Comparison of ENCODE assay signal across 15 mouse cellular contexts in the genomic region with DNA sequence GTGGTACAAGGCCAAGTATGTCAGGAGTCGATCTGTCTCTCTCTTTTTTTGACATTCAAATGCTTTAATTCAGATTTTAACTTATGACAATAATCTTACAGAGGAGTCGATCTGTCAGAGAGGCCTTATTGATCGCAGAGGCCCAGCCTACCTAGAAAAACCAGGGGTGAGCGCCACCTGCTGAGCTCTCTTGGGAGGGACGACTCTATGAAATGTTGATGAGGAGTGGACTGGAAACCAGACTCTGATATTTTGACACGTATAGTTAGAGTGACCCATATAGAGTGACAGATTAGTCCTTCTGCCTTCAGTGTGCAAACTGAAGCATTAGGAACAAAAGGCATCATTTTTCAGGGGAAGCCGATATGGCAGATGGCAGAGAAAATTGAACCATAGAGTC.
DNase-seq lines count a peak whose midpoint lies in the region; ATAC-seq and TF ChIP-seq lines count a peak whose summit lies in the region.
"Had no signal": no experiment of that assay in that cellular context is flagged by ENCODE, and none has a peak within 500 bp of the region (broad histone marks: within the 10 kb centered on the region; RNA-seq: fewer than 3 reads in every experiment).

No protein-coding gene starts in this region.

- no peak overlapping the region for H3K27ac ChIP-seq in forebrain, postnatal 0 days (ENCODE audit: low read depth, low read length)
- H3K27ac ChIP-seq in forebrain, embryonic 12.5 days = no peak overlapping the region
- no peak overlapping the region for H3K27ac ChIP-seq in liver, adult 2 months (replicated peaks; ENCODE audit: insufficient read depth, low read depth, low read length)
- H3K27ac ChIP-seq in liver, embryonic 11.5 days (ENCODE audit: low read depth, low read length) = no peak overlapping the region
- H3K27ac ChIP-seq: limb, embryonic 15.5 days; macrophage; stomach, embryonic 15.5 days had no signal

- no peak for DNase-seq in forebrain, postnatal 0 days
- DNase-seq in liver, adult 2 months (ENCODE audit: extremely low read depth, low read depth, low spot score) = no peak
- no peak for DNase-seq in liver, embryonic 11.5 days (ENCODE audit: low spot score)
- DNase-seq in brain, embryonic 14.5 days (ENCODE audit: low read depth) = peak; percentile 45
- DNase-seq in lung, adult 2 months = no peak
- DNase-seq: cerebellum, adult 11-12 months; gastrocnemius, postnatal 36 days; kidney, postnatal 10 days; thymus, postnatal 36 days had no signal

- TF ChIP-seq CTCF in forebrain, postnatal 0 days (IDR thresholded peaks at IDR 0.05; ENCODE audit: low read depth) = peak; percentile 56
- peak; percentile 49 for TF ChIP-seq CTCF in liver, adult 2 months (IDR thresholded peaks at IDR 0.05; ENCODE audit: low read depth, low read length)
- peak; percentile 21; the same call in 1 of the 2 replicates for TF ChIP-seq CTCF in E14TG2a.4 (conservative IDR thresholded peaks at IDR 0.05; ENCODE audit: low read length)
- peak; percentile 41; the same call in 1 of the 2 replicates for TF ChIP-seq CTCF in brain, embryonic 14.5 days (IDR thresholded peaks at IDR 0.05; ENCODE audit: borderline replicate concordance, extremely low read depth, insufficient read depth, insufficient read length)
- no peak for TF ChIP-seq CTCF in lung, adult 2 months (IDR thresholded peaks at IDR 0.05; ENCODE audit: insufficient read depth, low read length)

- H3K4me1 ChIP-seq in forebrain, postnatal 0 days (ENCODE audit: insufficient read depth) = peaks cover 12% of the 10 kb centered on the region
- H3K4me1 ChIP-seq in forebrain, embryonic 12.5 days = peaks cover 35% of the 10 kb centered on the region
- no peaks in the 10 kb centered on the region for H3K4me1 ChIP-seq in liver, adult 2 months (ENCODE audit: control insufficient read depth, insufficient read depth, low read length)
- H3K4me1 ChIP-seq in liver, embryonic 11.5 days (replicated peaks; ENCODE audit: control insufficient read depth, insufficient read depth, low read length) = no peaks in the 10 kb centered on the region
- peaks cover 19% of the 10 kb centered on the region for H3K4me1 ChIP-seq in E14TG2a.4 (replicated peaks; ENCODE audit: low read depth, low read length)
- no peaks in the 10 kb centered on the region for H3K4me1 ChIP-seq in lung, adult 2 months (ENCODE audit: control insufficient read depth, insufficient read depth, low read length)
- H3K4me1 ChIP-seq: limb, embryonic 15.5 days; stomach, embryonic 15.5 days had no signal

- H3K4me2 ChIP-seq in forebrain, postnatal 0 days (ENCODE audit: low read depth) = no peak overlapping the region
- no peak overlapping the region for H3K4me2 ChIP-seq in forebrain, embryonic 12.5 days
- no peak overlapping the region for H3K4me2 ChIP-seq in liver, embryonic 11.5 days
- H3K4me2 ChIP-seq: limb, embryonic 15.5 days; stomach, embryonic 15.5 days had no signal

- no peak for TF ChIP-seq POLR2A in liver, adult 2 months (IDR thresholded peaks at IDR 0.05; ENCODE audit: extremely low read depth, insufficient read depth, low read length)
- no peak for TF ChIP-seq POLR2A in brain, embryonic 14.5 days (IDR thresholded peaks at IDR 0.05; ENCODE audit: borderline replicate concordance, extremely low read depth, insufficient read depth, insufficient read length, poor library complexity, severe bottlenecking)
- no peak for TF ChIP-seq POLR2A in lung, adult 2 months (IDR thresholded peaks at IDR 0.05; ENCODE audit: borderline replicate concordance, extremely low read depth, low read depth, low read length)

- no peaks in the 10 kb centered on the region for H3K27me3 ChIP-seq in forebrain, postnatal 0 days (ENCODE audit: insufficient read depth, low read length)
- no peaks in the 10 kb centered on the region for H3K27me3 ChIP-seq in forebrain, embryonic 12.5 days
- H3K27me3 ChIP-seq in liver, adult 2 months (ENCODE audit: control insufficient read depth, insufficient read depth, low read length) = no peaks in the 10 kb centered on the region
- H3K27me3 ChIP-seq in liver, embryonic 11.5 days (replicated peaks; ENCODE audit: control insufficient read depth, insufficient read depth, low read length) = no peaks in the 10 kb centered on the region
- peaks cover 12% of the 10 kb centered on the region for H3K27me3 ChIP-seq in E14TG2a.4 (ENCODE audit: insufficient read depth, low read length)
- H3K27me3 ChIP-seq: limb, embryonic 15.5 days; stomach, embryonic 15.5 days had no signal

- no peak overlapping the region for H3K9ac ChIP-seq in forebrain, postnatal 0 days
- no peak overlapping the region for H3K9ac ChIP-seq in forebrain, embryonic 12.5 days
- no peak overlapping the region for H3K9ac ChIP-seq in liver, adult 2 months (ENCODE audit: low read depth, low read length)
- no peak overlapping the region for H3K9ac ChIP-seq in liver, embryonic 11.5 days (ENCODE audit: low read depth, low read length)
- H3K9ac ChIP-seq: limb, embryonic 15.5 days; stomach, embryonic 15.5 days had no signal

- no peaks in the 10 kb centered on the region for H3K36me3 ChIP-seq in forebrain, postnatal 0 days (ENCODE audit: insufficient read depth)
- no peaks in the 10 kb centered on the region for H3K36me3 ChIP-seq in forebrain, embryonic 12.5 days (replicated peaks)
- no peaks in the 10 kb centered on the region for H3K36me3 ChIP-seq in liver, adult 2 months (ENCODE audit: control insufficient read depth, insufficient read depth, low read length)
- no peaks in the 10 kb centered on the region for H3K36me3 ChIP-seq in liver, embryonic 11.5 days (ENCODE audit: control insufficient read depth, insufficient read depth, low read length)
- H3K36me3 ChIP-seq in E14TG2a.4 (ENCODE audit: insufficient read depth, low read length) = no peaks in the 10 kb centered on the region
- H3K36me3 ChIP-seq: limb, embryonic 15.5 days; stomach, embryonic 15.5 days had no signal

- H3K4me3 ChIP-seq in forebrain, postnatal 0 days (ENCODE audit: low read depth, low read length) = no peak overlapping the region
- H3K4me3 ChIP-seq in forebrain, embryonic 12.5 days (replicated peaks) = no peak overlapping the region
- no peak overlapping the region for H3K4me3 ChIP-seq in liver, adult 2 months (ENCODE audit: insufficient read depth, low read depth, low read length)
- no peak overlapping the region for H3K4me3 ChIP-seq in liver, embryonic 11.5 days (ENCODE audit: low read depth, low read length)
- no peak overlapping the region for H3K4me3 ChIP-seq in E14TG2a.4 (replicated peaks; ENCODE audit: low read length)
- no peak overlapping the region for H3K4me3 ChIP-seq in lung, adult 2 months (replicated peaks; ENCODE audit: extremely low read depth, low read depth, low read length)
- H3K4me3 ChIP-seq: limb, embryonic 15.5 days; stomach, embryonic 15.5 days had no signal

- 55% methylated on average over 7 of the region's 7 CpGs for WGBS in forebrain, postnatal 0 days
- WGBS in forebrain, embryonic 12.5 days = 64% methylated on average over 7 of the region's 7 CpGs
- WGBS in liver, adult 2 months = 55% methylated on average over 7 of the region's 7 CpGs
- 68% methylated on average over 7 of the region's 7 CpGs for WGBS in liver, embryonic 11.5 days
- 66% methylated on average over 7 of the region's 7 CpGs for WGBS in lung, adult 2 months

- no peak for ATAC-seq in forebrain, postnatal 0 days
- ATAC-seq in forebrain, embryonic 12.5 days (ENCODE audit: low FRiP score) = no peak; the same call in 1 of the 2 replicates
- no peak for ATAC-seq in liver, embryonic 11.5 days (replicated peaks; ENCODE audit: low FRiP score)
- ATAC-seq in CD4-positive, CD25-positive, alpha-beta regulatory T cell, adult 4 months = no peak

- H3K9me3 ChIP-seq in forebrain, postnatal 0 days (ENCODE audit: low read length) = no peaks in the 10 kb centered on the region
- H3K9me3 ChIP-seq in forebrain, embryonic 12.5 days = no peaks in the 10 kb centered on the region
- H3K9me3 ChIP-seq in liver, embryonic 11.5 days (ENCODE audit: control insufficient read depth, low read length) = no peaks in the 10 kb centered on the region
- no peaks in the 10 kb centered on the region for H3K9me3 ChIP-seq in E14TG2a.4 (ENCODE audit: low read length)
- H3K9me3 ChIP-seq: limb, embryonic 15.5 days; stomach, embryonic 15.5 days had no signal

- no peaks in the 10 kb centered on the region for H3K79me2 ChIP-seq in liver, adult 2 months (ENCODE audit: control insufficient read depth, insufficient read depth, low read length)
